ENCODE assay signal across 9 mouse cellular contexts in the genomic region with DNA sequence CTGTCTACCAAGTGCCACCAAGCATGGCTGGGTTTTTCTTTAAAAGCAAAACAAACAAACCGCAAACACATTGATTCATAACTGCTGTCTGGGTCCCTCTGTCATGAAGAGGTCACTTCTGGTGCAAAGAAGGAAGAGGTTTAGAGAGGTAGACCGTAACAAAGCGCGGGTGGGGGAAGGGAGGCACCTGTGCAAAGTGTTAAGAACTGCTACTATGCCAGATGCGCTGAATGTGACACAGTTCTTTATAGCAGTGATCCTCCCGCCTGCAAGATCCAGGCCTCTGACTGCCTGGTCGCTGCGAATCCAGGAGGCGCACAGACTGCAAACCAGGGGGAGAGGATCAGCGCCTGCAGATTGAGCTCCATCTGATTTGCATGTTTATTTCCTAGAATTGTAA. TPM values are rescaled to one million over a fixed set of nuclear protein-coding genes. Genes with fewer than 3 reads are reported as not detected.
DNase-seq lines count a peak whose midpoint lies in the region; ATAC-seq and TF ChIP-seq lines count a peak whose summit lies in the region.
"Had no signal": no experiment of that assay in that cellular context is flagged by ENCODE, and none has a peak within 500 bp of the region (broad histone marks: within the 10 kb centered on the region; RNA-seq: fewer than 3 reads in every experiment).

No protein-coding gene starts in this region.

- TF ChIP-seq CTCF in spleen, adult 2 months (IDR thresholded peaks at IDR 0.05; ENCODE audit: extremely low read depth, insufficient read depth, insufficient read length, insufficient replicate concordance): no peak

- H3K9me3 ChIP-seq in forebrain, embryonic 11.5 days (ENCODE audit: control insufficient read depth, low read length): no peaks in the 10 kb centered on the region
- H3K9me3 ChIP-seq in limb, embryonic 15.5 days: no peaks in the 10 kb centered on the region

- H3K4me1 ChIP-seq in spleen, adult 2 months (ENCODE audit: control insufficient read depth, insufficient read depth, insufficient read length): peaks cover 9% of the 10 kb centered on the region
- H3K4me1 ChIP-seq in forebrain, embryonic 11.5 days (replicated peaks; ENCODE audit: control insufficient read depth, insufficient read depth, low read length): peaks cover 19% of the 10 kb centered on the region
- peaks cover 51% of the 10 kb centered on the region for H3K4me1 ChIP-seq in limb, embryonic 15.5 days

- TF ChIP-seq POLR2A in spleen, adult 2 months (IDR thresholded peaks at IDR 0.05; ENCODE audit: low read depth, low read length): no peak

- DNase-seq in spleen, adult 2 months (ENCODE audit: low read depth in 1 of 2, low spot score in 2 of 2): peak; percentile 24 to 25
- DNase-seq in spleen, adult 12 weeks (ENCODE audit: low spot score): no peak
- peak; percentile 66 for DNase-seq in forebrain, embryonic 11.5 days (ENCODE audit: low spot score)
- peak; percentile 49 for DNase-seq in testis, postnatal 10 days (ENCODE audit: low spot score)
- DNase-seq in right cerebral cortex, adult 2 months (ENCODE audit: low spot score in 2 of 2): no peak
- DNase-seq in layer of hippocampus, adult 8-10 months (ENCODE audit: low spot score in 2 of 2): no peak
- no peak for DNase-seq in yolk sac, embryonic 10.5 days (ENCODE audit: low spot score)

- no peak for ATAC-seq in forebrain, embryonic 11.5 days (replicated peaks; ENCODE audit: low FRiP score)
- ATAC-seq in limb, embryonic 15.5 days (ENCODE audit: insufficient number of reproducible peaks, low FRiP score, low TSS enrichment, low read depth): no peak

- no peak overlapping the region; the same call in 1 of the 2 replicates for H3K4me2 ChIP-seq in forebrain, embryonic 11.5 days (ENCODE audit: low read depth, low read length, severe bottlenecking)
- peak overlapping the region; percentile 68 for H3K4me2 ChIP-seq in limb, embryonic 15.5 days

- 30% methylated on average over 10 of the region's 10 CpGs for WGBS in spleen, adult 2 months
- WGBS in forebrain, embryonic 11.5 days: 10% methylated on average over 10 of the region's 10 CpGs
- WGBS in limb, embryonic 15.5 days: 15% methylated on average over 10 of the region's 10 CpGs

- H3K27me3 ChIP-seq in spleen, adult 2 months (ENCODE audit: control insufficient read depth, insufficient read depth, low read length): peaks cover 13% of the 10 kb centered on the region
- peaks cover 35% of the 10 kb centered on the region for H3K27me3 ChIP-seq in forebrain, embryonic 11.5 days (ENCODE audit: control insufficient read depth, insufficient read depth, low read length)
- no peaks in the 10 kb centered on the region for H3K27me3 ChIP-seq in limb, embryonic 15.5 days

- H3K27ac ChIP-seq in spleen, adult 2 months (ENCODE audit: insufficient read depth, low read length): no peak overlapping the region
- H3K27ac ChIP-seq in forebrain, embryonic 11.5 days (ENCODE audit: low read depth, low read length): no peak overlapping the region
- H3K27ac ChIP-seq in limb, embryonic 15.5 days: peak overlapping the region; percentile 99

- H3K36me3 ChIP-seq in spleen, adult 2 months (ENCODE audit: control insufficient read depth, insufficient read depth, low read length): no peaks in the 10 kb centered on the region
- H3K36me3 ChIP-seq in forebrain, embryonic 11.5 days (ENCODE audit: control insufficient read depth, insufficient read depth, low read length): no peaks in the 10 kb centered on the region
- H3K36me3 ChIP-seq in limb, embryonic 15.5 days: 0 out of 2 replicates have a peak, but pooled peaks cover 2% of the 10 kb centered on the region

- H3K4me3 ChIP-seq in spleen, adult 2 months (ENCODE audit: extremely low read depth, insufficient read depth, insufficient read length): no peak overlapping the region
- H3K4me3 ChIP-seq in forebrain, embryonic 11.5 days (ENCODE audit: low read depth, low read length): no peak overlapping the region
- H3K4me3 ChIP-seq in limb, embryonic 15.5 days: peak overlapping the region; percentile 92

- no peak overlapping the region for H3K9ac ChIP-seq in forebrain, embryonic 11.5 days (ENCODE audit: low read length)
- no peak overlapping the region for H3K9ac ChIP-seq in limb, embryonic 15.5 days

RNA-seq across cellular contexts. Expression of gene Sertad4, which starts 0.9 kb away (rescaled TPM):
- 0.42 and 0.50 TPM in 2 replicates for polyA plus RNA-seq in spleen, adult 2 months (2012; rRNA removed)
- polyA plus RNA-seq in forebrain, embryonic 11.5 days (2014; fragmentation: Nextera tagmentation; extraction: Ambion mirVana): 17.2 and 17.3 TPM in 2 replicates
- 48.2 and 72.5 TPM in 2 replicates for polyA plus RNA-seq in limb, embryonic 15.5 days (2015; fragmentation: Nextera tagmentation; extraction: Ambion mirVana)
- total RNA-seq in layer of hippocampus, adult 8-10 months (2022): 10 to 100 TPM; 13.4 to 17.3 (median 14.7) TPM
- total RNA-seq: liver, adult 2 months had no signal

Comparison
In these comparisons a context has a peak if more than half of its experiments do, and no peak if none do; other contexts are left out.
1. DNase-seq: peak in spleen, adult 2 months (2 of 2), forebrain, embryonic 11.5 days (single experiment) and testis, postnatal 10 days (single experiment); none in spleen, adult 12 weeks (single experiment), right cerebral cortex, adult 2 months (0 of 2), layer of hippocampus, adult 8-10 months (0 of 2) and yolk sac, embryonic 10.5 days (single experiment).
2. RNA of gene Sertad4, which starts 0.9 kb away (polyA plus RNA-seq): 48.2 to 72.5 TPM in limb, embryonic 15.5 days and 17.2 to 17.3 TPM in forebrain, embryonic 11.5 days; 0.42 to 0.50 TPM in spleen, adult 2 months; every median in the first group is over 10 times any median in the second.